Mouse (Mus musculus) frontal cortex, adult (tissue): ENCODE measurements around the gene Lyg1.

Experiments
- ATAC-seq: cut with Nextera tagmentation; 2 replicates; pipeline ENCODE4 v1.9.2; 2017; ENCODE audit warnings: mild to moderate bottlenecking, moderate library complexity, mixed read lengths; ENCODE audit not compliant: low TSS enrichment

Lyg1 gene

DNA sequence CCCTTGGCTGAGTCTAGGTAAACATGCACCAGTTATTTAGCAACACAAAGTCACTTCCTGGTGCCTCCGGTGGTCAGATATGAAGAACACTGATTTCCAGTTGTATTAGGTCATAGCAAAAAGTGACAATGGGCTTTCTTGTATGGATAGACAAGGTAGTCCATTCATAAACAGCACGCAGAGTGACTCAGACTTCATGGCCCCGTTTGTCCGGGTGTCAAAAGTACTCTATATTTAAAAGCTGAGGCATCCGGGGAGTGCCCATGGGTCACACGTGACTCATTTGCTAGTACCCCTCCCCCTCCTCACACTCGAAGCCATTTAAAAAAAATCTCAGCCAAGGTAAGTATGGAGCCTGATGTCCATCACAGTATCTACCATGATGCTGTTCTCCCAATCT is 2.8 kb downstream of the Lyg1 start:
- ATAC-seq = no peak

DNA sequence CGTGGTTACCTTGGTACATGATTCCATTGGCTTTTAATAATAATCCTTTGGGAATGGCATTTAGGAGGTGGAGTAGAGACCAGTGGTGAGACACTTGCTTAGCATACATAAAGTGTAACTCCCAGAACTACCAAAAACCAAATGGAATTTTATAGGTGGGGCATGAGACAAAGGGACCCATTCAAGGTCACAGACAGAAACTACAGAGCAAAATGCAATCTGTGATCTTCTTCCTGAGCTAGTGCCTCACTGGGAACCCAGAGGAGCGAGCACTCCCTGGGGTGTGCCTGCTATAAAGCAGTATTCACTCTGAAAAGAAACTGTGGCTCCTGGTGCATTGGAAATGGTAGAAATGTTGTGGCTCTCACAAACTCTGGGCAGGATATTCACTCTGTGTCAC is 8.7 kb downstream of the Lyg1 start:
- ATAC-seq = no peak

DNA sequence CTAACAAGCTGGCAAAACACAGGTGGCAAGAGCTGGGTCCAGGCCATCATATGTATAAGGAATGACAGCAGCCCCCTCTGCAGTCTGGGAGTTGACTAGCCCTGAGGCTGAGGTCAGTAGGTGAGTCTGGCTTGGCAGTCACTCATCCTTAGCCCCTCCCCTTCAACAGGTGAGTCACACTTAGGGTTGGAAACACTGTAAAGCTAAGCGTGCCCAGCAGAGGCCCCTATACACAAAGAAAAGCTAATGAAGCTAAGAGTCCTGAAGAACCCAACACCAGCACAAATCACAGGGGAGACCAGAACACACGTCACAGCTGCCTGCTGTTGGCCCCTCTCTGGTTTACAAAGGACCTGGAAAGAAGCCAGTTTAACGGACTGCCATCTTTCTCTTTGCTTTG is 25.8 kb downstream of the Lyg1 start:
- ATAC-seq = no peak

DNA sequence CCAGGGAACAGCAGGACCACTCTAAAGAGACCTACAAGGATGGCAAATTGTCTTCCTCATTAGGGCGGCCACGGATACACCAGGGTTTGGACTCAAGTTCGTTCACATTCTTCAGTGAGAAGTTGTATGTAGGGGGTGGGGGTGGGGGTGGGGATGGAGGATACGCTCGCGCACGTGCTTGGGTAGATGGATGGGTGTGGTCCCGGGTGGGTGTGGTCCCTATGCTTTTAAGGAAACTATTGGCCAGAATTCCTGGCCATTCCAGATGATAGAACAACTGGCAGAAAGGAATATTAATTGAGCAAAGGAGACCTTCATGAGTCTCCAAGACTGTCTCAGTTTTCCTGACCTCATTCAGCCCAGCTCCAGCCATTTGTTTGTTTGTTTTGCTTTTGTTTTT is 31.6 kb downstream of the Lyg1 start:
- no peak for ATAC-seq

DNA sequence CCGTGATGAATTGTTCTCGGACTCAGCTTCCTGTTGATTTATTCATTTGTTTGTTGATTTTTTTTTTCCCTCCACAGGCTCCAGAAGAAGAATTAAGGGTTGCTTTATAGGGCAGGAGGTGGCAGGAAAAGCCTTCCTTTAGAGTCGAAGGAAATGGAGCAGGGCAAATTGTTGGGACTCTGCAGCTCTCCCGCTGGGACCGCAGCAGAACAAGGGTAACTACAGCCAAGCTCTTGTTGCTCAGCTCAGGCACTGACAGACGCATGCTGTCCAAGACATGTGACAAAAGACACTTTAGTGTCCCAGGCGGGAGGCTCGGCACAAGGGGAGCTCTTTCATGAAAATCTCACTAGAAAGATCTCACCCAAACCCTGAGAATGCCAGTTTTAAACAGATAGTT is 35.0 kb downstream of the Lyg1 start:
- no peak for ATAC-seq

DNA sequence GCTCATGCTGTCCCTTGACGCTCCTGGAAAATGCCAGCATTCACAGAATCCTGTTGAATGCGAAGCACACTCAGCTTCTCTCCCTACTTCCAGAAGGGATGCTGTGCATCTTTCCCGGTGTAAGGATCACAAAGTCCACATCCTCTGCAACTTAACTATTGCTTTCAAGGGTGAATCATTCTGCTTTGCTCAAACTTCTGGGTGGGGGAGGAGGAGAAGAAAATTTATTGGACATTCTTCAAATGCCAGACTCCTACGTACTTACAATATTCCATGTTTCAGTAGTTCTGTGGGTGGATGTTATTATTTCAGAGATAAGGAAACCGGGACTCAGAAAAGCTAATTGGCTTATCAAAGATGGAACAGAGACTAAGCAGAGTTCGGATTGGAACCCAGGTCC is 39.5 kb downstream of the Lyg1 start:
- no peak for ATAC-seq

DNA sequence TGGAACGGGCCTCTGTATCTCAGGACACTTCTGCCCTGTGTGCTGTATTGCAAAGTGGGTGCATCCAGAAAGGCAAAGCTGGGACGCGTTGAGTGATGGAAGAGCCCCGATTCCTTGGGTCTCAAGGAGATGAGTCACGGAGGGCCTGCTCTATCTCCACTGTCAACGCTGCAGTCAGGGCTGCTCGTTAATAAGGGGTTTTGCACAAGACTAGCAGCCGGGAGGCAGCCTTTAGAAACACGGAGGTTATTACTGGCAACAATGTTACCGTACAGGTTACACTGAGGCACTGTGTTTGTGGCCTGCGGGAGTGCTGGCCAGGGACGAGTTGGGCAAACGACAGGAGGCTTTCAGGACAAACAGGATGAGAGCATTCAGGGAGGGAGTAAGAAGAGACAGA is 39.9 kb downstream of the Lyg1 start:
- no peak for ATAC-seq

DNA sequence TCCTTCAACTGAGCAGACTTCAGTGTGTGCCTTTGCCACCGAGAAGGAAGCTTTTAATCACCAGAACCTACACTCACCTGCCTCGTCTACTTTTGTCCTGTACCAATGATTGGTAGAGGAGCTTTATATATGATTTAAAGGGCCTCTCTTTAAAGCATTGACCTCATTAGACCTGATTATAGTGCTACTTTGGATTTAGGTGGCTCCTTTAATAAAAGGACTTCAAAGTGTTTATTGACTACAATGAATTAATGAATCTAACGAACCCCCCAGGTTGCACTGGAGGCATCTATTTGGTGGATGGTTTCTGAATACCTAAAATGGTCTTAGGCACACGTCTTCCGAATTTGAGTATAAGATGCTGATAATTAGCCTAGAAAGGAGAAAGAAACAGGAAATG is 41.2 kb downstream of the Lyg1 start, which contains the start of gene Lyg2:
Gene Lyg2 (minus strand): TSS at position 101 of the 400 bp plus-strand sequence.
- no peak for ATAC-seq

DNA sequence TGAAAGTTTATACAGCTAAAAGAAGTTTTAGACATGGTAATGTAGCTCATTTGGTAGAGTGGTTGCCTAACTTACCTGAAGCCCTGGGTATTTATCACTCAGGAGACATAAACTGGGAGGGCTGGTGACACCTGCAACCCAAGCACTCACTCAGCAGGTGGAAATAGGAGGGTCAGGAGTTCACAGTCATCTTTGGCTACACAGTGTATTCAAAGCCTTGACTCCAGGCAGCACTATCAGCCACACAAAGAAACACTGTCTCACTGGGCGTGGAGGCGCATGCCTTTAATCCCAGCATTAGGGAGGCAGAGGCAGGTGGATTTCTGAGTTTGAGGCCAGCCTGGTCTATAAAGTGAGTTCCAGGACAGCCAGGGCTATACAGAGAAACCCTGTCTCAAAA is 44.8 kb downstream of the Lyg1 start:
- ATAC-seq = no peak

DNA sequence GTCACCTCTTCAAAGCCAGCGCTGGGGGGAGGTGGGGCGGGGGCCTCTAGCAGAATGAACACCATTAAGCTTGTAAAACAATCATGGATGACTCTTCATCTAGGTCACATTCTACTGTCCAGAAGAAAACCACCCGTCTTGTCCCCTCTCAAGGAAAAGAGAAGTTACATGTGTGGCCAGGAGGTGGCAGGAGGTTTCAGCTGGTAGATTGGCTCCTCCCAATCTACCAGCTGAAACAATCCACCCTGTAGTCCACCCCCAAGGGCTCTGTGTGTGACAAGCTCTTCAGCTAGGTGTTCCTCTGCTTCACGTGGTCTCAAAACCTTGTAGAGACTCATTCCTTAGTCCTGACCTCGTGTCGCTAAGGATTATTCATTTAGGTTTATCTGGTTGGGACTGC is 54.4 kb downstream of the Lyg1 start:
- peak; percentile 95 for ATAC-seq

DNA sequence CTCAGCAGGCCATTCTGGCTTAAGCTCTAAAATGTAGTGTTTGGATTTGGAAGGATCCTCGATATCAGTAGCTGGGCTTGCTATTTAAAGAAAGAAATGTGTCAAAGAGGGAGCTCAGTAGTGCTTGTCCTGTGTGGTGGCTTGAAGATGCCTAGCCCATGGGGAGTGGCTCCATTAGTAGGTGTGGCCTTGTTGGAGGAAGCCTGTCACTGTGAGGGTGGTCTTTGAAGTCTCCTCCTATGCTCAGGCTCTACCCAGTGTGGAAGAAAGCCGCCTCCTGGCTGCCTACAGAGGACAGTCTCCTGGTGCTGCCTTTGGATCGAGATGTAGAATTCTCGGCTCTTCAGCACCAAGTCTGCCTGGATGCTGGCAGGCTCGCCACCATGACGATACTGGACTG is 57.3 kb downstream of the Lyg1 start:
- no peak for ATAC-seq

DNA sequence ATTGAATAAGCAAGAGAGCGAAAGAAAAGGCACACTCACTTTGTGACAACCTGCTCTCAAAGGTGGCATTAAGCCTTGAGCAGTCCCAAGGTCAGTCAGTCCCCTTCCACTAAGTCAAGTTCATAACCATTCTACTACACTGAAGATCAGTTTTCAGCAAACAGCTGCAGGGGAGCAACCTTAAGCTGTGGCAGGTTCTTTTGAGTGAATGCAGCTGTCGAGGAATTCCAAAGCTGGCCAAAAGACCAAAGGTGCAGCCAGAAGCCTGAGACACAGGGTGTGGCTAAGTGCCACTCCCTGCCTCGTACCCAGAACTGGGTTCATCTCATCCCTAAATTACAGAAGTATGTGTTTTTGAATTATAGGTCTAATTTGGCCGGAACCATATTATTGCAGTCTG is 57.7 kb downstream of the Lyg1 start:
- no peak for ATAC-seq
